Mouse (Mus musculus): ENCODE results near the gene Kcnk5. TPM values are rescaled to one million over a fixed set of nuclear protein-coding genes. Genes with fewer than 3 reads are reported as not detected.
A peak's percentile ranks its signal among the peaks of the same experiment; 100 is the strongest.

Kcnk5 gene
- polyA plus RNA-seq, 1 experiment from 2014 or later = 3.5 TPM

DNA sequence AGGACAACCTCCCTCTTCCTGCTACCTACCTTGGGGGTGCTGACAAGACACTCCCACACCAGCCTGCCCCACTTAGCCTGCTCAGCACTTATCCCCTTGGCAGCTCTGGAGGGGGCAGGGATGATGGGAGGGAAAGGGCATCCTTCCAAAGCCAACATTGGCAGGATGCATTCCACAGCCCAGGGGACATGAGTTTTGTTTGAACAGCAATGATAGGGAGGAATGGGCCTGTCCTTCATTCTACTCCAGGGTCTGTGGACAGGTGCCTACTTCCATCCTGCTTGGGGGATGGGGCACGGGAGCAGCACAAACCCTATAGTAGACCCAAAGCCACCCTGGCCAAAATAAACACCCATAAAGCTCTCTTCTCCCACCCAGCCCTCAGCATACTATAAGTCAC is 16.2 kb downstream of the Kcnk5 start:
- Histone ChIP-seq H3K9me3 (replicated peaks) (no peaks in the 10 kb centered on the region), H3K9ac (no peak overlapping the region), H3K4me2 (no peak overlapping the region), H3K4me3 (no peak overlapping the region), H3K4me1 (replicated peaks) (peaks cover 25% of the 10 kb centered on the region), H3K27me3 (replicated peaks) (no peaks in the 10 kb centered on the region), H3K27ac (ENCODE audit: poor library complexity, severe bottlenecking) (no peak overlapping the region), H3K36me3 (no peaks in the 10 kb centered on the region)
- peak; percentile 69 for ATAC-seq (ENCODE audit: insufficient number of reproducible peaks, low FRiP score)
- WGBS = 50% methylated on average over 1 of the region's 1 CpGs

DNA sequence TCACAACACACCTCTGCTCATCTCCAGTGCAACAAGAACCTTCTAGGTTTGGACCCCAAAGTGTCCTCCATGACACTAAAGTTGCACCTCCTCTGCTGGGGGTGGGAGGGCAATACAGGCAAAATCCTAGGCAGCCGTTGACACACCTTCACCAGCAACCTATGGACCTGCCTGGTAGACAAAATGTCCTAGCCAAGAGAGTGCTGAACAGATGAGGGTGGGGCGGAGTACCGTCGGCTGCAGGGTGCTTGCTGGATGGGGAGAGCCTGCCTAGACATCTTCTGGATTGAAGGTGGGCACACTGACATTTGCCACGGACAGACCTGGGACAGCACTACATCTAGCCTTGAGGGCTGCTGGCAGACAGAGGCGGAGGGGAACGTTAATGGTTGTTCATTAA is 17.2 kb downstream of the Kcnk5 start:
- H3K36me3 ChIP-seq = no peaks in the 10 kb centered on the region
- H3K9ac ChIP-seq = no peak overlapping the region
- ATAC-seq (ENCODE audit: insufficient number of reproducible peaks, low FRiP score) = no peak
- no peaks in the 10 kb centered on the region for H3K9me3 ChIP-seq (replicated peaks)
- no peak overlapping the region for H3K4me3 ChIP-seq
- H3K4me1 ChIP-seq (replicated peaks) = peaks cover 31% of the 10 kb centered on the region
- H3K4me2 ChIP-seq = no peak overlapping the region
- WGBS = 88% methylated on average over 7 of the region's 7 CpGs
- no peaks in the 10 kb centered on the region for H3K27me3 ChIP-seq (replicated peaks)
- H3K27ac ChIP-seq (ENCODE audit: poor library complexity, severe bottlenecking) = no peak overlapping the region

DNA sequence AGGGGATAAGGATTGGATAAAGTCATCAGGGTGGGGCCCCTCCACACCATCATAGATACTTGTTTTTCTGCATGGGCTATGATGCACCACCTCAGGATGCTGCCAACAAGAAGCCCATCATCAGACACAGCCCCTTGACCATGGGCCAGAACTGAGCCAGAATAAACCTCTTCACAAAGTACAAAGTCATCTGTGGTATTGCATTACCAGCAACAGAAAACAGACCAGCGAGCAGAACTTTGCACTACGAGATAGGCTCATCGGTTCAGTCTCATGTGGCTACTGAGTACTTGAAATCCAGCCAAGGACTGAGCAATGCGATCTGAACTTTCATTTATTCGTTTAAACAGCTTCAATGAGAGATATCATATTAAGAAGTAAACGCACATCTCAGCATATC is 18.9 kb downstream of the Kcnk5 start:
- Histone ChIP-seq H3K4me1 (replicated peaks) (peaks cover 36% of the 10 kb centered on the region), H3K27ac (ENCODE audit: poor library complexity, severe bottlenecking) (no peak overlapping the region), H3K4me2 (no peak overlapping the region), H3K4me3 (no peak overlapping the region), H3K9me3 (replicated peaks) (no peaks in the 10 kb centered on the region), H3K9ac (no peak overlapping the region), H3K27me3 (replicated peaks) (no peaks in the 10 kb centered on the region), H3K36me3 (no peaks in the 10 kb centered on the region)
- no peak for ATAC-seq (ENCODE audit: insufficient number of reproducible peaks, low FRiP score)
- 70% methylated on average over 6 of the region's 6 CpGs for WGBS

DNA sequence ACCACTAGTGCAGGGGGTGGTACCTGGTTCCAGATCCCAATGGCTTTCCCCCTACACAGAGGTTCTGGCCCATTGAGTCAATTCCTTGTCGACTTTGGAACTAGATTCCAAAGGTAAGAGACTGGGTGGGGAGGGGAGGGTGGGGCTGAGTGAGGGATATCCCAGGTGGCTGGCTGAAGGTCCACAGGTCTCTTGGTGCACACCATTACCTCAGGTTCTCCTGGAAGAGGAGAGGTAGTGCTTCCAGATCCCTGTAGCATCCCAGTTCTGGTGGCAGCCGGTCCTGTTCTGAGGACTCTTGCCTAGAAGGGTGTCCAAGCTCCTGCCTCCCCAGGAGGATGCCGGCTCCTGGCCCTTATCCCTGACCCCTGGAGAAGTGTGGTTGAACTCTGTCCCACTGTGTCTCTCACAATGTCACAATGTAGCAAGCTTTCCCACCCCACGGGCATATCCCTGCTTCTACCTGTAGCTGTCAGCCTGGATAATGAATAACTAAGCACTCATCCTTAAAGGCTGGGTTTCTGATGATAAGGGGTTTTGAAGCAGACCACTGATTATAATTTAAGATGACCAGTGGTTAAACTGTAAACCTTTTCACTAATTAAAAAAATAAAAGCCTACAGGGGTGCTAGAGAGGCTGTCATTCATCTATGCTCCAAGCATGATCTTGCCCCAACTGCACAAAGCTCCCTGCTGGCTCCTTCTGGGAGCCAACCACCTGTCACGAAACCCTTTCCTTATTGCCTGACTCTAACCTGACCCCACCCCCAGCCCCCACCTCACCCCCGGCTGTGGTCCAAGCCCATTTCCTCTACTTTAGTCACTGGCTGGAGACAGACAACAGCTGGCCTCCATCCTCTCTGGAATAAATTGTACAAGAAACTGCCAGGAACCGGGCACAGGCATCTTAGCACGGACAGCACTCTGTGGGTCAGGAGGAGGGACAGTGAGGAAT is 22.6 kb downstream of the Kcnk5 start:
- ATAC-seq (ENCODE audit: insufficient number of reproducible peaks, low FRiP score) = 0 out of 2 replicates have a peak, but pooled peaks have one; percentile 24
- WGBS = 61% methylated on average over 8 of the region's 8 CpGs

DNA sequence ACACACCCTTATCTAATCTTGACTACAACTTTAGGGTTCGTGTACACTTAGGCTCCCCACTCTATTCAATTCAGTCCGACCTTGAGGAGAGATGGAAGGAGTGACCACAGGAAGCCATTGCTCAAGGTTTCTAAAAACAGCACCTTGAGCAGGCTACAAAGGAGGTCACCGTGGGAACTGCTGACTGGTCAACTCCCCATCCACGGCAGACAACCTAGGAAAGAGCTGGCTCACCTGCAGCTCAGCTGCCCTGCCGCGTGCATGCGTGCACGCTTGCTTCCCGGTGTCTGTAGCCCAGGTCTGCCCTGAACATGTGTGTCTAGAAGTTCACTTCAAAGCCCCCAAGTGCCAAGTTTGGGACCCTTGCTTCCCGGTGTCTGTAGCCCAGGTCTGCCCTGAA is 24.0 kb downstream of the Kcnk5 start:
- Histone ChIP-seq H3K9ac (no peak overlapping the region), H3K4me3 (no peak overlapping the region), H3K27me3 (replicated peaks) (no peaks in the 10 kb centered on the region; the same call in 1 of the 2 replicates), H3K4me2 (no peak overlapping the region), H3K4me1 (replicated peaks) (peaks cover 22% of the 10 kb centered on the region; the same call in 1 of the 2 replicates), H3K9me3 (replicated peaks) (no peaks in the 10 kb centered on the region), H3K27ac (ENCODE audit: poor library complexity, severe bottlenecking) (no peak overlapping the region), H3K36me3 (no peaks in the 10 kb centered on the region)
- no peak for ATAC-seq (ENCODE audit: insufficient number of reproducible peaks, low FRiP score)
- 68% methylated on average over 10 of the region's 10 CpGs for WGBS

More for the DNA sequence above, 22.6 kb downstream of the Kcnk5 start:
- H3K27me3 ChIP-seq (replicated peaks) = no peaks in the 10 kb centered on the region; the same call in 1 of the 2 replicates
- peaks cover 27% of the 10 kb centered on the region; the same call in 1 of the 2 replicates for H3K4me1 ChIP-seq (replicated peaks)
- H3K27ac ChIP-seq (ENCODE audit: poor library complexity, severe bottlenecking) = no peak overlapping the region
- H3K4me2 ChIP-seq = no peak overlapping the region
- H3K36me3 ChIP-seq = no peaks in the 10 kb centered on the region
- H3K9ac ChIP-seq = no peak overlapping the region
- no peak overlapping the region for H3K4me3 ChIP-seq
- no peaks in the 10 kb centered on the region for H3K9me3 ChIP-seq (replicated peaks)

GRCm38 (mm10) chr14:20155718-20156117 is 25.9 kb downstream of the Kcnk5 start:
- WGBS = 56% methylated on average over 10 of the region's 10 CpGs
- H3K36me3 ChIP-seq = no peaks in the 10 kb centered on the region
- no peak overlapping the region for H3K4me2 ChIP-seq
- H3K27me3 ChIP-seq (replicated peaks) = no peaks in the 10 kb centered on the region; the same call in 1 of the 2 replicates
- H3K4me3 ChIP-seq = no peak overlapping the region
- H3K9ac ChIP-seq = no peak overlapping the region
- H3K4me1 ChIP-seq (replicated peaks) = peaks cover 18% of the 10 kb centered on the region; the same call in 1 of the 2 replicates
- no peak overlapping the region for H3K27ac ChIP-seq (ENCODE audit: poor library complexity, severe bottlenecking)
- no peak for ATAC-seq (ENCODE audit: insufficient number of reproducible peaks, low FRiP score)
- H3K9me3 ChIP-seq (replicated peaks) = no peaks in the 10 kb centered on the region

- WGBS = 82% methylated on average over 4 of the region's 4 CpGs
- Histone ChIP-seq H3K27me3 (replicated peaks) (no peaks in the 10 kb centered on the region; the same call in 1 of the 2 replicates), H3K27ac (ENCODE audit: poor library complexity, severe bottlenecking) (no peak overlapping the region), H3K4me1 (replicated peaks) (peaks cover 17% of the 10 kb centered on the region; the same call in 1 of the 2 replicates), H3K9me3 (replicated peaks) (no peaks in the 10 kb centered on the region), H3K4me3 (no peak overlapping the region), H3K36me3 (no peaks in the 10 kb centered on the region), H3K9ac (no peak overlapping the region), H3K4me2 (no peak overlapping the region)
- no peak for ATAC-seq (ENCODE audit: insufficient number of reproducible peaks, low FRiP score)
Observed at GRCm38 (mm10) chr14:20154937-20155336, 26.7 kb downstream of the Kcnk5 start.

DNA sequence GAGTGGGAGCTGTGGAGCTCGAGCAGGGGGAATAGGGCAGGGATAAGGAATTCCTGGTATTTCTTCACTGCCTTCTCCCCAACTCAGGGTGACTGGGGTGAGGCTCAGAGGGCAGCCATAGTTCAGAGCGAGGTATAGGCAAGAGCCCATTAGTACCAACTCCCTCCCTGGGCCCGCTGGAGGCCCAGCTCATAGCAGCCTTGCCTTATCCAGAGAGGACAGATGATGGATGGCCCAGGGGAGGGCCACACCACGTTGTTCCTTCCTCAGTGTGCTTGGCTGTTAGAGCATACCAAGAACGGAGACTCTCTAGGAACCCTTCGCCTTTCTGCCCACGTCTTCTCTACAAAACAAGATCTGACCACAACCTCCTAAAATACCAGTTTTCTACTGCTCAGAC is 27.4 kb downstream of the Kcnk5 start:
- Histone ChIP-seq H3K9me3 (replicated peaks) (no peaks in the 10 kb centered on the region), H3K36me3 (no peaks in the 10 kb centered on the region), H3K4me3 (no peak overlapping the region), H3K27ac (ENCODE audit: poor library complexity, severe bottlenecking) (no peak overlapping the region), H3K4me1 (replicated peaks) (peaks cover 10% of the 10 kb centered on the region), H3K9ac (no peak overlapping the region), H3K4me2 (no peak overlapping the region), H3K27me3 (replicated peaks) (no peaks in the 10 kb centered on the region; the same call in 1 of the 2 replicates)
- WGBS = 51% methylated on average over 7 of the region's 7 CpGs
- ATAC-seq (ENCODE audit: insufficient number of reproducible peaks, low FRiP score) = no peak

DNA sequence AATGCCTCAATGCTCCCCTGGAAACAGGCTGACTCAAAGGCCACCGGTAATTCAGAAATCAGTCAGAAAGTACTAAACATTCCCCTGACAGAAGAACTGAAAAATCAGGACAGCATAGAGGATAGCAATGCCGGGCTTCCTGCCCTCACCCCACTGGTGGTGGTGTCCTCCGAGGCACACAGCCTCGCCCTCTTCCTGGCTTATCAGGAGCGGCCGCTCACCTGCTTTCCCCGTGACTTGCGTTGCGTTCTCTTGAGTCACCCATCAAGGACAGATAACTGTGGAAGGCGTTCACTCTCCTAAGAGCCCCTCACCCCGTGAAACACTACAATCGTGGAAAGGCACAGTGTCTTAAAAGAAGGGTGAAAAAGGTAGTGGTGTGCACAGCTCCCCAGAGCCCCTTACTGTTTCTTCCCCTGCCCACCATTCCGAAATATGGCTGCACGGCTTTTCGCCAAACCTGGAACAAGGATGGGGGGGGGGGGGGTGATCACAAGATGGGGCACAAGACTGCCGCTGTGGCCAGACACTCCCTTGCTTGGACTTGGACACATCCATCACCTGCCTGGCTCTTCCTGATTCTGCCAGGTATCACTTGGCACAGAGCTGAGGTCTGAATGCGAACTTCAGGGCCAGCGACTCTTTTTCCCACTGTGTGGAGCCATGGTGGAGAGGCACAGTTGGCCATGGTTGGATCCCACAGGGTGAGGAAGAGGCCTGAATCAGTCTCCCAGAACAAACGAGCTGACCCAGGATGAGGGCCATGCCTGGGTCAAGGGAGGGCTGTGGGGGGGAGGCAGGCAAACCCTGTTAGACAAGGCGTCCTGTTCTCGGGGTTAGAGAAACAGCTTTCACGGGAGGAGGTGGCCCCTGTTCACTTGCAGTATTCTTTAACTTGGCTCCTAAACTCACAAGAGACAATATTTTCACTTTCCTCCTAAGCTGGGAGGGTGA is 32.2 kb downstream of the Kcnk5 start:
- H3K36me3 ChIP-seq = no peaks in the 10 kb centered on the region
- H3K27me3 ChIP-seq (replicated peaks) = no peaks in the 10 kb centered on the region
- WGBS = 82% methylated on average over 22 of the region's 22 CpGs
- H3K4me3 ChIP-seq = no peak overlapping the region
- no peak overlapping the region for H3K9ac ChIP-seq
- H3K4me1 ChIP-seq (replicated peaks) = peaks cover 7% of the 10 kb centered on the region
- H3K9me3 ChIP-seq (replicated peaks) = no peaks in the 10 kb centered on the region
- no peak overlapping the region for H3K4me2 ChIP-seq
- no peak overlapping the region for H3K27ac ChIP-seq (ENCODE audit: poor library complexity, severe bottlenecking)
- no peak for ATAC-seq (ENCODE audit: insufficient number of reproducible peaks, low FRiP score)

- no peak overlapping the region for H3K4me2 ChIP-seq
- H3K9me3 ChIP-seq (replicated peaks) = no peaks in the 10 kb centered on the region
- H3K4me3 ChIP-seq = no peak overlapping the region
- no peaks in the 10 kb centered on the region for H3K27me3 ChIP-seq (replicated peaks)
- H3K9ac ChIP-seq = no peak overlapping the region
- no peaks in the 10 kb centered on the region for H3K36me3 ChIP-seq
- no peak for ATAC-seq (ENCODE audit: insufficient number of reproducible peaks, low FRiP score)
- no peak overlapping the region for H3K27ac ChIP-seq (ENCODE audit: poor library complexity, severe bottlenecking)
- H3K4me1 ChIP-seq (replicated peaks) = peaks cover 13% of the 10 kb centered on the region
- 88% methylated on average over 11 of the region's 11 CpGs for WGBS
Observed at GRCm38 (mm10) chr14:20148514-20148913, 33.1 kb downstream of the Kcnk5 start.

DNA sequence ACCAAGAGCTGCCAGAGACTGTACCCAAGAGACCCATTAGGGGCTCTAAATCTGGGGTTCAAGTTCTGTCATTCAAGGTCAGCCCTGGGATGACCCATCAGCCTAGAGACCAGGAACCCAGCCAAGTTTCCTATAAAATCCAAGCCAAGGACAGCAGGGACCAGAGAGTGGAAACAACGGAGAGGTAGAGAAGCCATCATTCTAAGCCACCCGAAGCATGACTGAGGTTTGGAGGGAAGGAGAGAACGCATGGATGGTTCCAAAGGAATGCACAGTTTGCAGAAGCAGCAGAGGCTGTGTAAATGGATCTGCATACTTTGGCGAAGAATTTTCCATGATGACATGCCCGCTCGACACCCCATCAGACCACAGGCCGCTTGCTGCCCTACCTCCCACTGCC is 33.8 kb downstream of the Kcnk5 start:
- no peak overlapping the region for H3K27ac ChIP-seq (ENCODE audit: poor library complexity, severe bottlenecking)
- H3K9me3 ChIP-seq (replicated peaks) = no peaks in the 10 kb centered on the region
- H3K4me3 ChIP-seq = no peak overlapping the region
- ATAC-seq (ENCODE audit: insufficient number of reproducible peaks, low FRiP score) = no peak
- 74% methylated on average over 7 of the region's 7 CpGs for WGBS
- H3K4me1 ChIP-seq (replicated peaks) = peaks cover 13% of the 10 kb centered on the region
- no peaks in the 10 kb centered on the region for H3K36me3 ChIP-seq
- H3K27me3 ChIP-seq (replicated peaks) = no peaks in the 10 kb centered on the region
- no peak overlapping the region for H3K9ac ChIP-seq
- H3K4me2 ChIP-seq = no peak overlapping the region
